Mouse (Mus musculus) myocyte (in vitro differentiated cells): ENCODE measurements at regions not wholly inside any gene's neighbourhood (a gene's known extent, or its start where the extent isn't known, plus 50 kb on each side); places are given as distances from the start of the nearest gene placed in this dataset.

Source experiments
- CEBPB ChIP-seq: IDR thresholded peaks from 2 replicates; pipeline ENCODE4 v1.6.1; 2011; ENCODE audit warnings: mild to moderate bottlenecking, moderate library complexity; ENCODE audit not compliant: poor library complexity, insufficient read depth, severe bottlenecking
- E2F4 ChIP-seq: IDR thresholded peaks from one replicate; pipeline ENCODE4 v1.6.1; 2011; ENCODE audit warnings: mild to moderate bottlenecking, control low read depth, moderate library complexity; ENCODE audit not compliant: insufficient read depth
- MAX ChIP-seq: IDR thresholded peaks from one replicate; pipeline ENCODE4 v1.6.1; 2011; ENCODE audit warnings: low read depth, mild to moderate bottlenecking, control low read depth
- POLR2A ChIP-seq: IDR thresholded peaks from one replicate; pipeline ENCODE4 v1.6.1; 2011; ENCODE audit warnings: low read depth, mild to moderate bottlenecking, control low read depth, moderate library complexity; ENCODE audit not compliant: insufficient read length

- TF ChIP-seq POLR2A (no peak), CEBPB (no peak), E2F4 (no peak), MAX (no peak)
Measured at GRCm38 (mm10) chr4:7199941-7200340, 1038.9 kb downstream of the Car8 start.
